Mouse (Mus musculus): ENCODE measurements around the gene Cyp2c66. TPM values are rescaled to one million over a fixed set of nuclear protein-coding genes. Genes with fewer than 3 reads are reported as not detected.
"Not testable (repeated sequence)": the region's sequence is repeated elsewhere in the genome, so short reads cannot be mapped to it uniquely, and the experiment has no call there.

Cyp2c66 gene
- not detected in 2 replicates for polyA plus RNA-seq (2015; fragmentation: Nextera tagmentation; extraction: Ambion mirVana)

DNA sequence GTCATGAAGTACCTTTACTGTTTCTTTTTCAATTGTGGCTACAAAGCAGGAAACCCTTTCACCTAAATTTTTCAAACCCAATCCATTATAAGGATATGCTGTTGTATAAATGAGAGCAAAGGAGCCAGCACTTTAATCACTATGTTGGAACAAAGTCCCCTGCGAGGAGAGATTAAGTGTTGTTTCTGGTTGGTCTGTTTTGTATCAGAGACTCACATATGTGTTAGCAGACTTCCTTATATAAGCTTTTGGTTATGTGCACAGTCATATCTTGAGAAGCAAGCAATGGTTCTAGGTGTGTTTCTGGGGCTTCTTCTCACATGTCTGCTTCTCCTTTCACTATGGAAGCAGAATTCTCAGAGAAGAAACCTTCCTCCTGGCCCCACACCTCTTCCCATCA, at the start of gene Cyp2c66:
Gene Cyp2c66, plus strand, starts transcription at position 255 of the 400 bp plus-strand sequence.
- DNase-seq (ENCODE audit: low spot score) = no peak

DNA sequence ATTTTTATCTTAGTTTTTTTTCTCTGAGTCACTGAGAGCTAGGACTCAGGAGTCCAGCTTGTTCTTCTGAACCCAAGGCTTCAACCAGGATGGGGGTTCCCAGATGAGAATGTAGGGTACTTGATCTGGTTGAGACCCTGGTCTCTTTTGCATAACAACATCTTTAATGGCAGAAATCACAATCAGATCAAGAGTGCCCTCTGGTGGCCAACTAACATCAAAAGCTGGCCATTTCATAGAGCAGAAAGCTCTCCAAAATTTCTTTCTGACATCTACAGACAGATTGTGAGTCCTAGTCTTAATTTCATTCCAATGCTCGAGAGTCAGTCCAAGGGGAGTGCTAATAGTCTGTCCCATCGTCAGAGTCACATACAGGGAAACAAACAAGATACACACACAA, 14.9 kb upstream of the Cyp2c66 start:
- DNase-seq (ENCODE audit: low spot score) = not testable (repeated sequence)

- not testable (repeated sequence) for DNase-seq (ENCODE audit: low spot score)
Measured at GRCm38 (mm10) chr19:39156836-39157235, 43.1 kb downstream of the Cyp2c66 start.

Other genes starting within 250 kb of the Cyp2c66 start
- gene Hells, start 183.0 kb upstream of the Cyp2c66 start, polyA plus RNA-seq (2015; fragmentation: Nextera tagmentation; extraction: Ambion mirVana) = 56.6 and 70.6 TPM in 2 replicates
- 0.07 TPM in 1 of 2 replicates, not detected in the other for gene Cyp2c55, start 106.9 kb upstream of the Cyp2c66 start, polyA plus RNA-seq (2015; fragmentation: Nextera tagmentation; extraction: Ambion mirVana)
- gene Cyp2c65, start 52.9 kb upstream of the Cyp2c66 start, polyA plus RNA-seq (2015; fragmentation: Nextera tagmentation; extraction: Ambion mirVana) = not detected in 2 replicates
- not detected in 2 replicates for gene Cyp2c29, start 155.5 kb downstream of the Cyp2c66 start, polyA plus RNA-seq (2015; fragmentation: Nextera tagmentation; extraction: Ambion mirVana)

All from thymus, postnatal 0 days (tissue).